Mouse (Mus musculus) brain, embryonic 14.5 days (tissue): ENCODE data around the gene Nr0b2.

ENCODE experiments used
- CTCF ChIP-seq: fragments of 200-500 bp; IDR thresholded peaks from 2 replicates; pipeline ENCODE4 v1.5.1; 2012; ENCODE audit warnings: inconsistent platforms, mild to moderate bottlenecking, moderate library complexity, borderline replicate concordance; ENCODE audit not compliant: insufficient read depth, insufficient read length; ENCODE audit errors: extremely low read depth
- POLR2A ChIP-seq: fragments of 200-500 bp; IDR thresholded peaks from 2 replicates; pipeline ENCODE4 v1.6.1; 2012; ENCODE audit warnings: mild to moderate bottlenecking, inconsistent platforms, borderline replicate concordance; ENCODE audit not compliant: poor library complexity, insufficient read depth, insufficient read length, severe bottlenecking; ENCODE audit errors: extremely low read depth

GRCm38 (mm10) chr4:133601721-133602218 lies 48.6 kb downstream of the Nr0b2 start, which contains the start of gene Sfn:
- no peak for TF ChIP-seq POLR2A
- peak; percentile 38; the same call in 1 of the 2 replicates for TF ChIP-seq CTCF
